Mouse (Mus musculus) cerebellum, adult 2 months (tissue): ENCODE measurements around the gene Zfp609. TPM values are rescaled to one million over a fixed set of nuclear protein-coding genes. Genes with fewer than 3 reads are reported as not detected.
"Not testable (repeated sequence)": the region's sequence is repeated elsewhere in the genome, so short reads cannot be mapped to it uniquely, and the experiment has no call there.

Experiments used
- DNase-seq, 2 experiments: peaks; one replicate each; pipeline ENCODE4 v3.0.0; 2021
- H3K27ac ChIP-seq: fragments of 200-500 bp; 2 replicates; pipeline ENCODE4 v1.5.1; 2012; ENCODE audit warnings: low read length, control low read depth, inconsistent platforms; ENCODE audit not compliant: insufficient read depth
- H3K27me3 ChIP-seq: fragments of 200-500 bp; 2 replicates; pipeline ENCODE4 v1.6.1; 2012; ENCODE audit warnings: inconsistent platforms, mild to moderate bottlenecking, low read length, moderate library complexity; ENCODE audit not compliant: control insufficient read depth, insufficient read depth
- H3K4me1 ChIP-seq: fragments of 200-500 bp; 2 replicates; pipeline ENCODE4 v1.6.1; 2011; ENCODE audit warnings: low read length; ENCODE audit not compliant: control insufficient read depth, insufficient read depth
- H3K4me3 ChIP-seq: fragments of 200-500 bp; replicated peaks from 2 replicates; pipeline ENCODE3; 2011; ENCODE audit warnings: mild to moderate bottlenecking, low read depth, low read length, control low read depth; ENCODE audit not compliant: insufficient read depth
- CTCF ChIP-seq: fragments of 200-500 bp; IDR thresholded peaks from 2 replicates; pipeline ENCODE4 v1.5.1; 2011; ENCODE audit warnings: low read depth, mild to moderate bottlenecking, control low read depth, low read length, moderate library complexity, borderline replicate concordance; ENCODE audit not compliant: insufficient read depth
- POLR2A ChIP-seq: fragments of 200-500 bp; IDR thresholded peaks from 2 replicates; pipeline ENCODE4 v1.6.1; 2011; ENCODE audit warnings: low read length, control low read depth, borderline replicate concordance; ENCODE audit not compliant: insufficient read depth
- WGBS: fragments of 180-500 bp; shearing (Covaris S2); methylation state at CpG from one replicate; pipeline ENCODE4 v1.1.7; 2018; 5-methylcytosine and 5-hydroxymethylcytosine counted together
- polyA plus RNA-seq: library from polyadenylated mRNA; depleted of rRNA; stranded (reverse); fragments of >200 nt; gene quantifications from 2 replicates; pipeline ENCODE4 v1.2.3, GENCODE M21; 2012

The Zfp609 gene
- polyA plus RNA-seq, 1 experiment = 19.2 TPM

GRCm38 (mm10) chr9:65791106-65791505 lies 36.3 kb downstream of the Zfp609 start:
- Histone ChIP-seq H3K27me3 (no peaks in the 10 kb centered on the region), H3K4me1 (peaks cover 37% of the 10 kb centered on the region), H3K4me3 (no peak overlapping the region), H3K27ac (no peak overlapping the region)
- 51% methylated on average over 4 of the region's 4 CpGs for WGBS
- peak in 1 of 2 experiments; percentile 42 for DNase-seq
- no peak for TF ChIP-seq CTCF

- no peak overlapping the region for H3K4me3 ChIP-seq
- H3K4me1 ChIP-seq = peaks cover 28% of the 10 kb centered on the region
- 95% methylated on average over 3 of the region's 3 CpGs for WGBS
Observed at GRCm38 (mm10) chr9:65789788-65790187, 37.6 kb downstream of the Zfp609 start.

GRCm38 (mm10) chr9:65788556-65788955 lies 38.8 kb downstream of the Zfp609 start:
- TF ChIP-seq CTCF (no peak), POLR2A (no peak)
- H3K4me1 ChIP-seq = peaks cover 16% of the 10 kb centered on the region
- no peaks in the 10 kb centered on the region for H3K27me3 ChIP-seq
- H3K27ac ChIP-seq = no peak overlapping the region
- WGBS = 54% methylated on average over 4 of the region's 4 CpGs
- H3K4me3 ChIP-seq = no peak overlapping the region
- no peak for DNase-seq

More at GRCm38 (mm10) chr9:65789788-65790187, 37.6 kb downstream of the Zfp609 start:
- TF ChIP-seq CTCF (no peak), POLR2A (no peak)
- no peak overlapping the region for H3K27ac ChIP-seq
- H3K27me3 ChIP-seq = no peaks in the 10 kb centered on the region
- DNase-seq = no peak

GRCm38 (mm10) chr9:65787829-65788344 lies 39.5 kb downstream of the Zfp609 start:
- Histone ChIP-seq H3K27me3 (no peaks in the 10 kb centered on the region), H3K4me1 (peaks cover 14% of the 10 kb centered on the region), H3K4me3 (no peak overlapping the region), H3K27ac (peak overlapping the region; percentile 68)
- no peak for DNase-seq
- TF ChIP-seq CTCF = no peak
- no peak for TF ChIP-seq POLR2A
- 42% methylated on average over 4 of the region's 4 CpGs for WGBS

- TF ChIP-seq CTCF (no peak), POLR2A (no peak)
- WGBS = 21% methylated on average over 8 of the region's 8 CpGs
- Histone ChIP-seq H3K4me1 (peaks cover 14% of the 10 kb centered on the region), H3K27me3 (no peaks in the 10 kb centered on the region), H3K27ac (peak overlapping the region; percentile 68), H3K4me3 (no peak overlapping the region)
- peak; percentile 68 to 74 for DNase-seq
Observed at GRCm38 (mm10) chr9:65786885-65787787, 40.2 kb downstream of the Zfp609 start.

- TF ChIP-seq CTCF (no peak), POLR2A (no peak)
- Histone ChIP-seq H3K4me1 (peaks cover 10% of the 10 kb centered on the region), H3K27ac (no peak overlapping the region), H3K27me3 (no peaks in the 10 kb centered on the region), H3K4me3 (no peak overlapping the region)
- WGBS = 93% methylated on average over 4 of the region's 4 CpGs
- DNase-seq = no peak
Observed at GRCm38 (mm10) chr9:65785772-65786368, 41.5 kb downstream of the Zfp609 start.

- not testable (repeated sequence) for H3K27me3 ChIP-seq, H3K4me3 ChIP-seq, DNase-seq, H3K27ac ChIP-seq, H3K4me1 ChIP-seq
- WGBS = 92% methylated on average over 3 of the region's 3 CpGs
Observed at GRCm38 (mm10) chr9:65779619-65780018, 47.7 kb downstream of the Zfp609 start.
